Mouse (Mus musculus) adrenal gland, postnatal 14 days (tissue): ENCODE results near the gene Tob2. TPM values are rescaled to one million over a fixed set of nuclear protein-coding genes. Genes with fewer than 3 reads are reported as not detected.

ENCODE experiments used
- DNase-seq: peaks from one replicate; pipeline ENCODE4 v3.0.0; 2021; ENCODE audit warnings: mixed read lengths
- total RNA-seq: library from RNA; stranded (reverse); gene quantifications from 2 replicates; pipeline ENCODE4 v1.2.3, GENCODE M21; 2021

Gene Tob2
- total RNA-seq, 1 experiment from 2014 or later, result 124 TPM

DNA sequence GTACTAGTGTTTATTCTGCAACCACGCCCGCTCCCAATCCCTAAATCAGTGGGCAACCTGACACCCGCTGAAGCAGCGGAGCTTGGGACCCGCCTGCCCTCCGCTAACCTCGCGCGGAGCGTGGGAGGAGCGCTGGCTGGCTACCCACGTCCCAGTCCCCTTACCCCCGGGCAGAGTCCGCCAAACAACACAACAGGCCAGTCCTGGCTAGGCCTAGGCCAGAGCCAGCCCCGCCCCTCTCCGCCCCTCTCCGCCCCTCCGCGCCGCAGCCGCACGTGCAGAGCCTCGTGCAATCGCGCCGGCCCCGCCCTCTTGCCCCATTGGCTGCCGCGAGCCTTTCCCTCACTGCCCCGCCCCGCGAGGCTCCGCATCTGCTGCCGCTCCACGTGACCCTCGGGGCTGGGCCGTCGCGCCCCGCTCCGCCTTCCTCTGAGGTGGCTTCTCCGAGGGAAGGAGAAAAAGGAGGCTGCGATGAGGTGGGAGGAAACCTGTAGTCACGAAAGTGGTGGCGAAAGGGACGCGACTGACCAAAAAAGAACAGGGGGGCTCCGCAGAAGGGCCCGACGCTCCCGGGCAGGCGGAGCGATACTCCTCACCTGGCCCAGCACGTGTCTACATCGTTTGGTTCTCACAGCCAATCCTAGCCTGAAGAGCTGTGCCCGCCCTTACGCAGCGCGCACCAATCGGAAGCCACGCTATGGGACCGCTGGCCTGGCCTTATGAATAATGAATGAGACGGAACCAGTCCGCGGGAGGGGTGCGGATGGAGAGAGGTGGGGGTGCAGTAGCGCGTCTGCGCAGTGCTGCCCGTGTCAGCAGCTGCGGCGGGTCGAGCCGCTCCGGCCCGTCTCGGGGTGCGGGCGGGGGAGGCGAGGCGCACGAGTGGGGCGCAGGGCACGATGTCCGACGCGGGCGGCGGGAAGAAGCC is 47.7 kb downstream of the Tob2 start:
- DNase-seq, result peak; percentile 99

DNA sequence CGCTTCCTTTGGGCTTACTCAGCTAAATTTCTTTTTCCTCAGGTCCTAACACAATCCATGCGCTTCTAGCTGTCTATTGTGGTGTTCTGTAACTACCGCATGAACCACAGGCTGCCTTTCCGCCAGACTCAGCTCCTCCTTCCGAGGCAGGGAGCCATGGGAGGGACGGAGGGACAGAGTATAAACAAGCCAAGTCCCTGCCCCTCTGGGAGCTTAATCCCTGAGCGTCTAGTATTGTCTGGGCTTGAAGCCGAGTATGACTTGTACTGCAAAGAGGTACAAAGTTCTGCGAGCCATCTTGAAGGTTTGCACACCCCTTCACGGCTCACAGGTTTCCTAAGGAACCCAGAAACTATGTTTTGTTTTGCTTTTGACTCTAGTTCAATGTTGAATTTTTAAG is 48.4 kb downstream of the Tob2 start:
- peak; percentile 96 for DNase-seq

DNA sequence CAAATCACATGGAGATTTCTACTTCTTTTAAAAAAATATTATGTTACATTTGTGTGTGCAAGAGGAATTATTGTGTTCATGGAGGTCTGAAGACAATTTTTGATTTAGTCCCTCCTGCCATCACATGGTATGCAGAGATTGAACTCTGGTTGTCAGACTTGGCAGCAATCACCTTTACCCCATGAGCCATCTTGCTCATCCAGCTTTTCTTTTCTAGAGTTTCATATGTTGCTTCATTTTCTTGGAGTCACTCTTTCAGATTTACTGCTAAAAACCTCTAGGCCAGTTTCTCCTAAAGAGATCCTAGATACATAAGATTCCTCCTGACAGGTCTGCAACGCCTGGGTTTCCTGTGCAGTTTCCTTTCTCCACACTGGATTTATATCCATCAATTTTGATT is 49.0 kb downstream of the Tob2 start:
- DNase-seq, result no peak

DNA sequence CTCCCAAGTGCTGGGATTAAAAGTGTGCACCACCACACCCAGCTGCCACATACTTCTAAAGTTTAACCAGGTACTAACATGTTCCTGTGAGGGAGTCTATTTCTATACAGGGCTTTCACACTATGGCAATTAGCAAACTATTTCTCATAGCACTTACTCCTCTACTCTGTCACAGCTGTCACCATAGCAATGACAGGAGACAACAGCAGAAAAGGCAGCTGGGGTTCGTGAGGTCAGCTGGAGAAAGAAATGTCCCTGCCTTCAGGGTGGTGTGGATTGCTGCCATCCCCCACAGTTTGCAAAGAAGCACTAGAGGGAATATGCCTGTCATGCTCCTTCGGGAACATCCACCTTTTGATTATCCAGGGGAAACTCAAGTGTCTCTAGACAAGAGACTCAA is 49.8 kb downstream of the Tob2 start:
- DNase-seq, result no peak

DNA sequence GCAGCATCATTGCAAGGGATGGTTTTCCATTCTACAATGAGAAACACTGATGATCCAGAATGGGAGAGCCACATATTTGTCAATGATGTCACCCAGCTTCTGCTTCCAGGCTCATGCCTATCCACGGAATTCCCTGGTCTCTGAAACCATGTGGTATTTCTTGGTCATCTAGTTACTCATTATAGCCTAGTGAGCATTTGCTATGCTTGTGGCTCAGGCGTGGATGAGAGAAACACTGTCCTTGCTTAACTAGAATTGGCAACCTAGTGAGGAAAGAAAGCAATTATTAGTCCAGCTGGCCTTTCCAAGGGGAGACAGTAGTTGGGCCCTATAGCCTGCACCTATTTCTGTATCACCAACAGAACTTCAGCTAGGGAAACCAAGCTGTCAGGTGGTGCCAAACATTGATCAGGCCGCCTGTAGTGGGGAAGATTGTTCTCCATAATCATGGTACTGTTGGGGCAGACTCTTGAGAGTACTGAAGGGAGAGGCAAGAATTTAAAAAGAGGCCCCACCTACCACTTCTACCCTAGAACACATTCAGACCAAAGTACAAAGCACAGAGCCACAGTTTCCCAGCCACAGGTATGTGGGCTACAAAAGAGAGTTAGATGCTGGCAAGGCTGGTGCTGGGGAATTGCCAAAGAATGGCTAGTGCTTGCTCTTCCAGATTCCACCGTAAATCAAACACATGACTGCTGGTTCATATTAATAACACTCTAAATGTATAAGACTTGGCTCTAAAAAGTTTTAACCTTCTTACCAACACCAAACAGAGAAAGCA is 51.8 kb downstream of the Tob2 start:
- DNase-seq, result no peak

DNA sequence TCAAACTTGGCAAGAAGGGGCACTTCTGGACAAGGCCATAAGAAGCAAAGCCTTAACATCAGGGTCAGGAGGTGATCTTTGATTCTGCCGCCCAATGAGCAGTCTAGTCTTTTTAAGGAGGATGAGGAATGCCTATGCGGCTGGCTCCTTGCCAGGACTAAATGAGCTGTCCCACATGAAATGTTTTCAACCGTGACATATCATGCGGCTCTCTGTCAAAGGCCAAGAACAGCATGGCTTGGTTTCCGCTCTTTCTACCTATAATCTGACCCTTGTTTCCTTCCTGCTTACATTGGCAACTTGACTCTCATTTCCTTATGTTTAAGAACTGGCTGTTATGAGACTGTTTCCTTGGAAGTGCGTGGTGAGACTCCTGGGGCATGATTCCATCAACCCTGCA is 53.0 kb downstream of the Tob2 start:
- peak; percentile 77 for DNase-seq

DNA sequence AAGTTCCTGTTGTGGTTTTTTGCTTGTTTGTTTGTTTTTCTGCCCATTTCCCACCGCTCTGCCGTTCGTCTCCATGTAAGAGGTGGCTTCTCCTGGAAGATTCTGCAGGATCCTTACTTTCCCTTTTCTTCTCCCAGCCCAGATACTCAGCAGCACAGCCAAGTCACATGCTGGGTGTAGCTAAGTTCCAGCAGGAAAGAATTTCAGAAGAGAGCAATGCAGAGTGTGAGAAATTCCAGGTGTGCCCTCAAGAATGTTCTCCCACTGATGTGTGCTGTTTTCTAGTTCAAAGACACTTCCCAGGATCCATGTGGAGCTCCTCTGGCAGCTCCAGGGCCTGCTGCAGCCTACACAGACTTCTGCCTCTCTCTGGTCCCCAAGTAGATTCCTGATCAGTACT is 53.7 kb downstream of the Tob2 start:
- DNase-seq, result no peak

DNA sequence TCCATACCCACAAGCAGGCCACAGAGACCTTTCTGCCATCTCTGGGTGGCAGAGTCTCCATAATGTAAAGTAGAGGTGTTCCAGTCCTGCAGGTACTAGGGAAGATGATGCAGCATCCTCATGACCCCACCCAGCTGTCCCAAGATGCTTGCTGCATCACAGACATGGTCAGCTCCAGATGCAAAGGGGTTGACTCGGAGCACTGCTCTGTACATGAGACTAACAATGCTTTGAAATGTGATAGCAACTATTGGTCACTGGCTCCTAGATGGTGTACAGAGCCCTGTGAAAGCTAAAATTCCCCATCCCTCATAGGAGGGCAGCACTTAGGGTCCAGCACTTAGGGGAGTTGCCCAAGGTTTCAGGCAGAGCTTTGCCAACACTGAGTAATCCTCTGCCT is 54.4 kb downstream of the Tob2 start:
- DNase-seq, result no peak

DNA sequence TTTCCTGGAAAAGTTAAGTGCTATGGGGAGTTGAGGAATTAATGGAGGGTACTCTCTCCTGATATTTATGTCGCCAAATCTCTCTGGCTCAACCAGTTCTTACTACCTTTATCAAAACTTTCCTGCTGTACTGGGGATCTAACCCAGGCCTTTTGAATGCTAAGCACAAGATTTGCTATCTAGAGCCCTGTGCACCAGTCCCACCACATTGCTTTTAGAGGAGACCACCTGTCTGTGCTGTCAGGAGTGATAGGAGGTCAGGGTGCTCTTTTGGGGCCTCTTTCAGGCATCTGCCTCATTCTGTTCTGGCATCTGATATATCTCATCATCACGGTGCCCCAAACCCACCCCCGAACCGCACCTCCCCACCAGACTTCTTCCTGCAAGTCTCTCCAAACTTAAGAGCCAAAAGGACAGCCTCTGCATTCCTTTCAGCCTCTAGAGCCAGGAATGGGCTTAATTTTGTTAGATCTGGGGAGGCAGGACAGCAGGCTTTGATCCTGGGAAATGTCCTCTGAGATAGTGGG is 55.1 kb downstream of the Tob2 start:
- DNase-seq, result no peak

DNA sequence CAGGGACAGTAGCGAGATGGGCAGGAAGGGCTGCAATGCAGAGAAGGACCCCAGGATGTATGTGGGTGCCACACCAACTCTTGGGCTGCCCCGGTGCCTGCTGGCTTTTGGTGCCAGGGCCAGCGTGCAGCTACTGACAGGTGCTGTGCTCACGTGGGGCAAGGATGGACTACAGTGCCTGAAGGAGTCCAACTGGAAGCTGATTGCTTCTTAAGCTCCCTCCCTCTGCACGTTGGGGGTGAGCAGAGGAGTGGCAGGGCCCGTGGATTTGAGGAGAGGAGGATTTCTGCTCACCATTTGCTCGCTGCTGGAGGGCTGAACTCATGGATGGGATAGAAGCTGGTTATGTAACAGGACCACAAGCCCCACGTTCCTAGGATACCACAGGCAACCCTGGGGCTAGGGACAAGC is 55.6 kb downstream of the Tob2 start:
- DNase-seq, result peak; percentile 56

DNA sequence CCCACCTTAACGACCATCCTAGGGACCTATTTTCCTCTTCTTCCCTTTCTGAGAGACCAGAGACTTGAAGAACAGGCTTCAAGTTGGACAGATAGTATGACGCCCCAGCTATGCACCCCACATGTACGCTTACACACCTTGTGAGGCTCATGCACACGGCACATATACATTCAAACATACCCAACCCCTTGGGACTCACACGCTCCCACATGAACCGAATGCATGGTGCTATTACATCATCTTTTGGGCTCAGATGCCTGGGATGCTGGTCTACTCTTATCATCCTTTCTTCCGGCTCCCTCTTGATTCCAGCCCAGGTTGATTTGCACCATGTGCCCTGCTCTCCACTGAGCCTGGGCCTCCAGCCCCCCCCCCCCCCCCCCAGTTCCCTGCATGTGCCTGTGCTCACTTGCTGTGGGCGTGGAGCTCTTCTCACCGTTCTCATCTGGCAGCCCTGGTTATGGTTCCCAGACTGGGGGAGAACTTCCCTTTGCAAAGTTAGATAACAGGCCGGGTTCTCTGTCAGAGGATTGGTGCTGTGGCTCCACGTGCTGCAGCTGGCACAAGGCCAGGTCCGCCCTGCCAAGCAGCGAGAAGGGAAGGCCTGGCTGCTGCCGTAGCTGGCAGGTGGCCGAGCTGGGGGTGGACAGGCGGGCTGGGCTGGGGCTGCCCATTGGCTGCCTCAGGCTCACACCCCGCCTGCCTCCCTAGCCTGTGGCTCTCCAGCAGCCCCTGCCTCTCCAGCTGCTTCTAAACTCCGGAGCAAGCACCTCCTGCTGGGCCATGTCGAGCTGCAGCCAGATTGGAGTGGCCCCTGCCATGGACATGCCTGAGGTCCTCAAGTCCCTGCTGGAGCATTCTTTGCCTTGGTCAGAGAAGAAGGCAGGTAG is 56.4 kb downstream of the Tob2 start, which contains the start of gene Tef:
Tef (plus strand) TSS at position 421 of the 890 bp plus-strand sequence.
- peak; percentile 100 for DNase-seq

DNA sequence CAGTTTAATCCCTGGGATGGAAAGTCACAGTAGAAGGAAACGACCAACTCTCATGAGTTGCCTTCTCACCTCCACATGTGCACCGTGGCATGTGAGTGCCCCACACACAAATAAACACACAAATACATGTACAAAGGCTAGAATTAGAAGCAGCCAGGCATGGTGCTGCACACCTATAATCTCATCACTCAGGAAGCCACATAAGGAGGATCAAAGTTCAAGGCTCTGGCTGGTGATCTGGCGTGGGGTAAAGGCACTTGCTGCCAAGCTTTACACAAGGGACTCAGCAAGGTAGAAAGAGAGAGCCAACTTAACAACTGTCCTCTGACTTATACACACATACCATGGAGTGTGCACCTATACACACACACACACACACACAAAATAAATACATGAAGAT is 58.2 kb downstream of the Tob2 start:
- DNase-seq, result no peak

DNA sequence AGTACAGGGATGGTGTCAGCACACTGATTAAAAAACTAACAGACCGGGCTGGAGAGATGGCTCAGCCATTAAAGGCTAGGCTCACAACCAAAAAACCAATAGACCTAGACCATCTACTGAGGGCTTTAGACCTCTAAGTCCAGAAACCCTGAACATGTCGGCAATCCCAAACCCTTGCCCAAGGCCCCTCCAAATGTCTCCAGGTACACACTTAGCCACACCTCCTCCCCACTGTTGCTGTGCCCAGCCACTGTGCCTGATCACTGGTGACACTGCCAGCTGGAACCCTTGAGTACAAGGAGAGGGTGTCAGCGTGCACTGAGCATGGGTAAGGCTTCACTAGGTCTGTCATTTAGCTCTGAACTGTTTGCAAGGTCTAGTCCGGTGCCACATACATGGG is 60.2 kb downstream of the Tob2 start:
- DNase-seq, result no peak

Other genes starting within 250 kb of the Tob2 start
- 18.1 and 20.8 TPM in 2 replicates for gene L3mbtl2, start 194.9 kb downstream of the Tob2 start, total RNA-seq
- 5.2 TPM in 2 replicates for gene Chadl, start 161.5 kb downstream of the Tob2 start, total RNA-seq
- gene Zc3h7b, start 113.7 kb downstream of the Tob2 start, total RNA-seq, result 73.8 and 81.9 TPM in 2 replicates
- gene Rangap1, start 113.3 kb downstream of the Tob2 start, total RNA-seq, result 61.7 and 61.8 TPM in 2 replicates
- gene Tef, start 56.4 kb downstream of the Tob2 start, total RNA-seq, result 71.4 and 98.5 TPM in 2 replicates
- 63.4 and 65.5 TPM in 2 replicates for gene Phf5a, start 13.1 kb upstream of the Tob2 start, total RNA-seq
- 2,377 and 2,604 TPM in 2 replicates for gene Aco2, start 13.5 kb upstream of the Tob2 start, total RNA-seq
- gene Polr3h, start 67.4 kb upstream of the Tob2 start, total RNA-seq, result 18.7 and 23.0 TPM in 2 replicates
- gene Csdc2, start 78.0 kb upstream of the Tob2 start, total RNA-seq, result 15.7 and 17.3 TPM in 2 replicates
- 78.7 and 99.0 TPM in 2 replicates for gene Pmm1, start 102.1 kb upstream of the Tob2 start, total RNA-seq
- gene 1700029P11Rik, start 121.7 kb upstream of the Tob2 start, total RNA-seq, result not detected in 2 replicates
- gene Xrcc6, start 129.0 kb upstream of the Tob2 start, total RNA-seq, result 120 and 140 TPM in 2 replicates
- gene Desi1, start 175.1 kb upstream of the Tob2 start, total RNA-seq, result 68.4 and 74.8 TPM in 2 replicates
- 79.0 and 82.3 TPM in 2 replicates for gene Snu13, start 188.8 kb upstream of the Tob2 start, total RNA-seq
- not detected in 2 replicates for gene 4930407I10Rik, start 200.4 kb upstream of the Tob2 start, total RNA-seq
- gene Mei1, start 211.2 kb upstream of the Tob2 start, total RNA-seq, result 1.8 and 2.1 TPM in 2 replicates